8 mouse cellular contexts compared by ENCODE assay signal in the genomic region with DNA sequence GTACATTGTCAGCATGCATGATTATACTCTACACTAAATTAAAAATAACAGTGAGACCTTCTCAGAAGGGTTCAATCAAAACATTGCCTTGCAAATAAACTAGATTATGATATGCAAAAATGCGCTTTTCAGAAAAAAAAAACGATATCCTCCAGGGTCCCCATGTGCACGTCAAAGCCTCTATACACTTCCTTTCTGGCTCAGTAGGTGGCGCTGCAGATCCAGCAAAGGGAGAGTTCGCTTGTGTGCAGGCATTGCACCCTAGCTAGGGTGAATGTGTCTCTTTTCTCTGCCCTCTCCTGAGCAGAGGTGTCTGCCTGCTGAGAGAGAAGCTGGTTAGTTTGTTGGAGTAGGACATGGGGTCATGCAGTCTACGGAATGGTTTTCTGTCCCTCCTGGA.
DNase-seq lines count a peak whose midpoint lies in the region; ATAC-seq lines count a peak whose summit lies in the region.

No protein-coding gene starts in this region.

- no peaks in the 10 kb centered on the region for H3K9me3 ChIP-seq in intestine, embryonic 14.5 days (ENCODE audit: control insufficient read depth, low read length)
- H3K9me3 ChIP-seq in midbrain, embryonic 11.5 days (ENCODE audit: control insufficient read depth, low read length) = no peaks in the 10 kb centered on the region

- H3K9ac ChIP-seq in intestine, embryonic 14.5 days (ENCODE audit: low read length) = no peak overlapping the region
- no peak overlapping the region for H3K9ac ChIP-seq in midbrain, embryonic 11.5 days (ENCODE audit: low read length)

- H3K4me3 ChIP-seq in intestine, embryonic 14.5 days (ENCODE audit: low read depth, low read length) = no peak overlapping the region
- H3K4me3 ChIP-seq in midbrain, embryonic 11.5 days (ENCODE audit: low read depth, low read length) = no peak overlapping the region

- 0 out of 2 replicates have a peak, but pooled peaks cover 3% of the 10 kb centered on the region for H3K4me1 ChIP-seq in intestine, embryonic 14.5 days (replicated peaks; ENCODE audit: control insufficient read depth, insufficient read depth, low read length)
- H3K4me1 ChIP-seq in midbrain, embryonic 11.5 days (ENCODE audit: control insufficient read depth, insufficient read depth, low read length) = no peaks in the 10 kb centered on the region

- ATAC-seq in activated CD4-positive, CD25-positive, alpha-beta regulatory T cell, adult 4 months = peak; percentile 87
- ATAC-seq in intestine, embryonic 14.5 days (replicated peaks; ENCODE audit: low FRiP score, low TSS enrichment, low read depth) = peak; percentile 77
- peak; percentile 87 for ATAC-seq in midbrain, embryonic 11.5 days (ENCODE audit: low FRiP score)

- H3K36me3 ChIP-seq in intestine, embryonic 14.5 days (ENCODE audit: control insufficient read depth, insufficient read depth, low read length) = no peaks in the 10 kb centered on the region
- H3K36me3 ChIP-seq in midbrain, embryonic 11.5 days (ENCODE audit: control insufficient read depth, insufficient read depth, low read length) = no peaks in the 10 kb centered on the region

- WGBS in intestine, embryonic 14.5 days = 8% methylated on average over 6 of the region's 6 CpGs
- WGBS in midbrain, embryonic 11.5 days = 13% methylated on average over 6 of the region's 6 CpGs

- H3K27me3 ChIP-seq in intestine, embryonic 14.5 days (replicated peaks; ENCODE audit: control insufficient read depth, insufficient read depth, low read length) = no peaks in the 10 kb centered on the region
- no peaks in the 10 kb centered on the region for H3K27me3 ChIP-seq in midbrain, embryonic 11.5 days (ENCODE audit: control insufficient read depth, insufficient read depth, low read length)

- H3K27ac ChIP-seq in intestine, embryonic 14.5 days (ENCODE audit: low read depth) = no peak overlapping the region
- H3K27ac ChIP-seq in midbrain, embryonic 11.5 days (ENCODE audit: low read depth, low read length) = no peak overlapping the region

- peak; percentile 75 to 78 for DNase-seq in cerebellum, postnatal 36 days
- DNase-seq in gastrocnemius, adult 8-10 months (ENCODE audit: low spot score in 2 of 2) = peak; percentile 46 to 47
- peak; percentile 93 for DNase-seq in intestine, embryonic 14.5 days (ENCODE audit: low spot score)
- peak; percentile 11 to 85 for DNase-seq in left cerebral cortex, adult 9 months (ENCODE audit: low spot score in 2 of 2)
- DNase-seq in midbrain, embryonic 11.5 days (ENCODE audit: low spot score, missing footprints) = peak; percentile 99
- DNase-seq in right cerebral cortex, postnatal 4 days = peak; percentile 95
- DNase-seq in yolk sac, embryonic 10.5 days (ENCODE audit: low spot score) = peak; percentile 43

- H3K4me2 ChIP-seq in intestine, embryonic 14.5 days (ENCODE audit: low read length) = no peak overlapping the region
- no peak overlapping the region for H3K4me2 ChIP-seq in midbrain, embryonic 11.5 days

Comparison
In these comparisons a context has a peak if more than half of its experiments do, and no peak if none do; other contexts are left out.
1. DNase-seq: peak in every context shown above with its lines; median percentile 99 in midbrain, embryonic 11.5 days; 95 in right cerebral cortex, postnatal 4 days; 93 in intestine, embryonic 14.5 days; 76 in cerebellum, postnatal 36 days; 48 in left cerebral cortex, adult 9 months; 46 in gastrocnemius, adult 8-10 months; 43 in yolk sac, embryonic 10.5 days.